Mouse (Mus musculus): ENCODE results near the gene Vapa.
"Not testable (repeated sequence)": the region's sequence is repeated elsewhere in the genome, so short reads cannot be mapped to it uniquely, and the experiment has no call there.

Gene Vapa

DNA sequence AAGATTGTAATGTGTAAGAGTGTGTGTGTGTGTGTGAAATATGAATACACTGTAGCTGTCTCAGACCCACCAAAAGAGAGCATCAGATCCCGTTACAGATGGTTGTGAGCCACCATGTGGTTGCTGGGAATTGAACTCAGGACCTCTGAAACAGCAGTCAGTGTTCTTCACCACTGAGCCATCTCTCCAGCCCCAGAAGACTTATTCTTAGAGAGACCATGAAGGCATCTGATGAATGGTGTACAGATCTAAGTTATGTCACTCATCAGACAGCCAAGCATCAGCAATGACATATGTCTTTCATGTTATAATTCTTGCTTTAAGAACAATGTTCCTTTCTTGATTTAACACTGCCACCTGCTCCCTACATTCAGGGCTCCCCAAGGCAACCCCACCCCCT, 25.8 kb upstream of the Vapa start:
- Histone ChIP-seq H3K36me3 (ENCODE audit: insufficient read depth, low read length) (no peaks in the 10 kb centered on the region), H3K9me3 (ENCODE audit: low read length) (no peaks in the 10 kb centered on the region), H3K4me1 (replicated peaks; ENCODE audit: low read depth, low read length) (peaks cover 24% of the 10 kb centered on the region), H3K4me3 (replicated peaks; ENCODE audit: low read length) (no peak overlapping the region), H3K27me3 (ENCODE audit: insufficient read depth, low read length) (no peaks in the 10 kb centered on the region)
- no peak for TF ChIP-seq NANOG (IDR thresholded peaks at IDR 0.05; ENCODE audit: borderline replicate concordance, low read length)
- no peak for TF ChIP-seq CTCF (conservative IDR thresholded peaks at IDR 0.05; ENCODE audit: low read length)
- TF ChIP-seq POU5F1 (IDR thresholded peaks at IDR 0.05; ENCODE audit: borderline replicate concordance, low read length): no peak

DNA sequence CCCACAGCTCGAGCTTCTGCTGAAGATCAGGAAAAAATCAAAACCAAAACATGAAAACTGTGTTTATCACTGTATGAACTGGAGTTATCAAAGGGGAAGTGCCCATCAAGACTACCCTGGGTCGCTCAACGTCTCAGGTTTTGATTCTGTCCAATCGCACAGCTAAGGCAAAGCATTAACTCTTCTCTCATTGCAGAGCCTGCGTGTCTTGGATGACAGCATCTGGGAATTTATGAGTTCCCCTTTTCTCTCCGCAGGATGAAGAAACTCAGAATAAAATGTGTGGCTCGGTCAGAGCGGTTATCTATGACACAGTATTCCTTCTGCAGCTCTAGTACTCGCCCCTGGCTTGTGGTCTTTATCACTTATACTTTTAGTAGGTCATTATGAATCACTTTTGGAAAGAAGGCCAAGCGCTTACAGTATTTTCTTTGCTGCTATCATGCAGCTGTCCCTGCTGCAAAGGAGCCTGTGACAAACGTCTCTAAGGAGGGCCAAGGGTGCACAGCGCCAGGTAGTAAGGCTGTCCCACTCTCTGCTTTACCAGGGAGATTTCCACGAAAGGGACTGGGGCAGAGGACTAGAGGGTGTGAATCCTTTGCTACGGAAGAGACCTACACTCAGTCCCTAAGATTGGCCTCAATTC, 22.5 kb upstream of the Vapa start:
- TF ChIP-seq CTCF (conservative IDR thresholded peaks at IDR 0.05; ENCODE audit: low read length): no peak
- TF ChIP-seq NANOG (IDR thresholded peaks at IDR 0.05; ENCODE audit: borderline replicate concordance, low read length): no peak
- TF ChIP-seq POU5F1 (IDR thresholded peaks at IDR 0.05; ENCODE audit: borderline replicate concordance, low read length): no peak

DNA sequence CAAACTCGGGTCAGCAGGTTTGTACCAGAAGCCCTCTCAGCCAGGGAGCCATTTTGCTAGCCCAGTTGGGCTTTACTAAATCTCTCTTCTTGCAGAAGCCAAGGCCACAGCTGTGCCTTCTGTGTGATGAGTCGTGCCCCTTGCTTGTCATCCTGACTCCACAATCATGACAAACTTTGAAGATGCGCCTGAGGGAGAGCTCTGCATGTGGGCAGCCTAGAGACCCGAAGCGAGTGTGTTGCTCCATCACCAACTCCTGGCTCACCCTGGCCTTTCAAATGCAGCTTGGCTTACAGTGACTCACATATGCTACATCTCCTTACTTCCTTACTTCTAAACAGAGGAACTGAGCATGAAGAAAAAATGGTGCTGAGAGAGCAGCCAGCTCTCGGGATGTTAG, 16.6 kb upstream of the Vapa start:
- Histone ChIP-seq H3K9me3 (ENCODE audit: low read length) (no peaks in the 10 kb centered on the region), H3K36me3 (ENCODE audit: insufficient read depth, low read length) (no peaks in the 10 kb centered on the region), H3K4me1 (replicated peaks; ENCODE audit: low read depth, low read length) (peaks cover 5% of the 10 kb centered on the region), H3K4me3 (replicated peaks; ENCODE audit: low read length) (no peak overlapping the region), H3K27me3 (ENCODE audit: insufficient read depth, low read length) (no peaks in the 10 kb centered on the region)
- TF ChIP-seq POU5F1 (IDR thresholded peaks at IDR 0.05; ENCODE audit: borderline replicate concordance, low read length) (no peak), CTCF (conservative IDR thresholded peaks at IDR 0.05; ENCODE audit: low read length) (no peak), NANOG (IDR thresholded peaks at IDR 0.05; ENCODE audit: borderline replicate concordance, low read length) (no peak)

More for the DNA sequence above, 22.5 kb upstream of the Vapa start:
- H3K4me1 ChIP-seq (replicated peaks; ENCODE audit: low read depth, low read length): peaks cover 9% of the 10 kb centered on the region
- H3K4me3 ChIP-seq (replicated peaks; ENCODE audit: low read length): no peak overlapping the region
- H3K9me3 ChIP-seq (ENCODE audit: low read length): no peaks in the 10 kb centered on the region
- H3K27me3 ChIP-seq (ENCODE audit: insufficient read depth, low read length): no peaks in the 10 kb centered on the region
- H3K36me3 ChIP-seq (ENCODE audit: insufficient read depth, low read length): no peaks in the 10 kb centered on the region

GRCm38 (mm10) chr17:65628823-65629532, 15.6 kb upstream of the Vapa start:
- H3K4me3 ChIP-seq (replicated peaks; ENCODE audit: low read length); H3K27me3 ChIP-seq (ENCODE audit: insufficient read depth, low read length); H3K36me3 ChIP-seq (ENCODE audit: insufficient read depth, low read length); H3K4me1 ChIP-seq (replicated peaks; ENCODE audit: low read depth, low read length); H3K9me3 ChIP-seq (ENCODE audit: low read length): not testable (repeated sequence)

DNA sequence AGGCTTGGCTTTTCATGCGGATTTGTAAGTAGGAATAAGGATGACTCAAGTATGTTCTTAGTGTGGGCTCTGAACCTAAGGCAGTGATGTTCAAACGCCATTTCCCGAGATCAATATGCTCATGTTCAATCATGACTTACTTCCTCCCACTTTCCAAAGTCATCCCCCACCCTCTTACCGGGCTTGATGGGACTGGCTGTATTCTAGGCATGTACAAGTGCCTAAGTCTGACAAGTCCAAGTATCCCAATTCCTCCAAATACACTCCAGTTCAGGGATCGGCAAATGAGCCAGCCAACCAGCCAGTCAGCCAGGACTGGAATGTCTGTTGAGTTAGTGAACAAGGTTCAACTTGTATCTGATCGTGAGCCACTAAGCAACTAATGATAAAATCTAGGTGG, 12.9 kb upstream of the Vapa start:
- H3K36me3 ChIP-seq (ENCODE audit: insufficient read depth, low read length): no peaks in the 10 kb centered on the region
- TF ChIP-seq POU5F1 (IDR thresholded peaks at IDR 0.05; ENCODE audit: borderline replicate concordance, low read length) (no peak), CTCF (conservative IDR thresholded peaks at IDR 0.05; ENCODE audit: low read length) (no peak), NANOG (IDR thresholded peaks at IDR 0.05; ENCODE audit: borderline replicate concordance, low read length) (no peak)
- H3K27me3 ChIP-seq (ENCODE audit: insufficient read depth, low read length): 0 out of 2 replicates have a peak, but pooled peaks cover 4% of the 10 kb centered on the region
- no peaks in the 10 kb centered on the region for H3K4me1 ChIP-seq (replicated peaks; ENCODE audit: low read depth, low read length)
- peaks cover 4% of the 10 kb centered on the region; the same call in 1 of the 2 replicates for H3K9me3 ChIP-seq (ENCODE audit: low read length)
- H3K4me3 ChIP-seq (replicated peaks; ENCODE audit: low read length): no peak overlapping the region

- no peak overlapping the region for H3K4me3 ChIP-seq (replicated peaks; ENCODE audit: low read length)
- H3K27me3 ChIP-seq (ENCODE audit: insufficient read depth, low read length): 0 out of 2 replicates have a peak, but pooled peaks cover 4% of the 10 kb centered on the region
- TF ChIP-seq POU5F1 (IDR thresholded peaks at IDR 0.05; ENCODE audit: borderline replicate concordance, low read length) (no peak), NANOG (IDR thresholded peaks at IDR 0.05; ENCODE audit: borderline replicate concordance, low read length) (no peak), CTCF (conservative IDR thresholded peaks at IDR 0.05; ENCODE audit: low read length) (no peak)
- peaks cover 4% of the 10 kb centered on the region; the same call in 1 of the 2 replicates for H3K9me3 ChIP-seq (ENCODE audit: low read length)
- H3K4me1 ChIP-seq (replicated peaks; ENCODE audit: low read depth, low read length): no peaks in the 10 kb centered on the region
- no peaks in the 10 kb centered on the region for H3K36me3 ChIP-seq (ENCODE audit: insufficient read depth, low read length)
Measured at GRCm38 (mm10) chr17:65625563-65625962, 12.2 kb upstream of the Vapa start.

DNA sequence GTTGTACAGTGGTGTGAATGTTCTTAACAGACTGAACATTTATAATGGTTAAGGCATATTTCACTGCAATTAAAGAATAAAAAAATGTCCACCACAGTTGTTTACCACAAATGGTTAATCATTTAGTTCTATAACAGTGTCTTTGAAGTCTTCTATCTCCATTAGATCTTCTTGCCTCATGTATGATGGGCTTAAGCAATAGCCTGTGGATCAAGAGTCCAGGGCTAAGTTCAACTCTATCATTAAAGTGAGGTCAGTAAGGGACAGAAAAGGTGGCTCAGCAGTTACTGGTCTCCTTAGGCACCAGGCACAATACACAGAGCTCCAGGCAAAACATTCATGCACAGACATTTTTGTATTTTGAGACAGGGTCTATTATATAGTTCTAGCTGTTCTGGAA, 9.8 kb upstream of the Vapa start:
- Histone ChIP-seq H3K27me3 (ENCODE audit: insufficient read depth, low read length) (0 out of 2 replicates have a peak, but pooled peaks cover 4% of the 10 kb centered on the region), H3K9me3 (ENCODE audit: low read length) (peaks cover 4% of the 10 kb centered on the region; the same call in 1 of the 2 replicates), H3K4me1 (replicated peaks; ENCODE audit: low read depth, low read length) (no peaks in the 10 kb centered on the region), H3K4me3 (replicated peaks; ENCODE audit: low read length) (no peak overlapping the region), H3K36me3 (ENCODE audit: insufficient read depth, low read length) (no peaks in the 10 kb centered on the region)
- no peak for TF ChIP-seq CTCF (conservative IDR thresholded peaks at IDR 0.05; ENCODE audit: low read length)
- no peak for TF ChIP-seq NANOG (IDR thresholded peaks at IDR 0.05; ENCODE audit: borderline replicate concordance, low read length)
- no peak for TF ChIP-seq POU5F1 (IDR thresholded peaks at IDR 0.05; ENCODE audit: borderline replicate concordance, low read length)

DNA sequence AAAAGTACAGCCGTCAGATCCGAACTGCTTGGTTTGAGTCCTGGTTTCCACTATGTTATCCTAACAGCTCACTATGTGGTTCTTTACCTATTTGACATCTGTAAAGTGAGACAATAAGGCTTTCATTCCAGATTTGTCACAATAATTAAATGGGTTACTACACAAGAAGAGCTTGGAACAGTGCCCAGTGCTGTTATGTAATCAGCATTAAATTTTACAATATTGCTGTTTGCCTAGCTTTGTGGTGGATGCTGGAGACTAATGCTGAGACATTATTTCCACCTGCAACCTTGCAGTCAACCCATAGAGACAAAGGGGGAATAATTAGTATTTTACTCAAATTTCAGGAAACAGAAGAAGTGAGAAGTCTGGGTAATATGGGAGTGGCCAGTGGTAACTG, 5.1 kb upstream of the Vapa start:
- Histone ChIP-seq H3K4me1 (replicated peaks; ENCODE audit: low read depth, low read length) (peaks cover 18% of the 10 kb centered on the region), H3K4me3 (replicated peaks; ENCODE audit: low read length) (no peak overlapping the region), H3K36me3 (ENCODE audit: insufficient read depth, low read length) (no peaks in the 10 kb centered on the region), H3K27me3 (ENCODE audit: insufficient read depth, low read length) (0 out of 2 replicates have a peak, but pooled peaks cover 4% of the 10 kb centered on the region), H3K9me3 (ENCODE audit: low read length) (no peaks in the 10 kb centered on the region)
- TF ChIP-seq POU5F1 (IDR thresholded peaks at IDR 0.05; ENCODE audit: borderline replicate concordance, low read length) (no peak), CTCF (conservative IDR thresholded peaks at IDR 0.05; ENCODE audit: low read length) (no peak), NANOG (IDR thresholded peaks at IDR 0.05; ENCODE audit: borderline replicate concordance, low read length) (no peak)
